Mouse (Mus musculus): ENCODE results near the gene Eif3d. TPM values are rescaled to one million over a fixed set of nuclear protein-coding genes. Genes with fewer than 3 reads are reported as not detected.

Eif3d gene
- total and polyA plus RNA-seq, 3 experiments = 65.1 to 632 (median 279) TPM

GRCm38 (mm10) chr15:77926921-77927320, 43.7 kb downstream of the Eif3d start:
- no peak for TF ChIP-seq GATA2 (IDR thresholded peaks at IDR 0.05; ENCODE audit: borderline replicate concordance, low read depth, low read length)
- TF ChIP-seq CTCF (IDR thresholded peaks at IDR 0.05; ENCODE audit: low read depth, low read length) = no peak
- TF ChIP-seq POLR2AphosphoS5 (IDR thresholded peaks at IDR 0.05; ENCODE audit: insufficient replicate concordance, low read depth, low read length) = no peak
- no peak for TF ChIP-seq TAL1 (conservative IDR thresholded peaks at IDR 0.05; ENCODE audit: low read depth, low read length)
- H3K36me3 ChIP-seq (replicated peaks) = peaks cover 57% of the 10 kb centered on the region
- no peak for DNase-seq (ENCODE audit: low spot score)
- H3K27me3 ChIP-seq (ENCODE audit: insufficient read depth, low read length) = no peaks in the 10 kb centered on the region
- H3K9me3 ChIP-seq (replicated peaks) = no peaks in the 10 kb centered on the region
- peak overlapping the region; percentile 95; the same call in 1 of the 2 replicates for H3K4me3 ChIP-seq (ENCODE audit: low read depth, low read length)
- H3K4me1 ChIP-seq (ENCODE audit: insufficient read depth, low read depth, low read length) = peaks cover 67% of the 10 kb centered on the region
- no peak for ATAC-seq (ENCODE audit: extremely low read depth, insufficient number of reproducible peaks, low FRiP score, poor library complexity, severe bottlenecking)

GRCm38 (mm10) chr15:77925195-77925594, 45.4 kb downstream of the Eif3d start:
- no peaks in the 10 kb centered on the region for H3K27me3 ChIP-seq (ENCODE audit: insufficient read depth, low read length)
- DNase-seq (ENCODE audit: low spot score) (no peak), ATAC-seq (ENCODE audit: extremely low read depth, insufficient number of reproducible peaks, low FRiP score, poor library complexity, severe bottlenecking) (no peak)
- TF ChIP-seq GATA1 (IDR thresholded peaks at IDR 0.05; ENCODE audit: borderline replicate concordance, low read length) (no peak), TAL1 (conservative IDR thresholded peaks at IDR 0.05; ENCODE audit: low read depth, low read length) (no peak), CTCF (IDR thresholded peaks at IDR 0.05; ENCODE audit: low read depth, low read length) (no peak)
- peaks cover 74% of the 10 kb centered on the region for H3K36me3 ChIP-seq (replicated peaks)
- H3K9me3 ChIP-seq (replicated peaks) = no peaks in the 10 kb centered on the region
- H3K4me3 ChIP-seq (ENCODE audit: low read depth, low read length) = no peak overlapping the region
- peaks cover 58% of the 10 kb centered on the region for H3K4me1 ChIP-seq (ENCODE audit: insufficient read depth, low read depth, low read length)

GRCm38 (mm10) chr15:77923267-77924035, 47.2 kb downstream of the Eif3d start:
- H3K4me3 ChIP-seq (ENCODE audit: low read depth, low read length) = no peak overlapping the region
- H3K9me3 ChIP-seq (replicated peaks) = no peaks in the 10 kb centered on the region
- TF ChIP-seq GATA2 (IDR thresholded peaks at IDR 0.05; ENCODE audit: borderline replicate concordance, low read depth, low read length) = no peak
- TF ChIP-seq CTCF (IDR thresholded peaks at IDR 0.05; ENCODE audit: low read depth, low read length) = 0 out of 2 replicates have a peak, but pooled peaks have one; percentile 10
- DNase-seq (ENCODE audit: low spot score) = no peak
- ATAC-seq (ENCODE audit: extremely low read depth, insufficient number of reproducible peaks, low FRiP score, poor library complexity, severe bottlenecking) = no peak
- H3K4me1 ChIP-seq (ENCODE audit: insufficient read depth, low read depth, low read length) = peaks cover 52% of the 10 kb centered on the region
- no peaks in the 10 kb centered on the region for H3K27me3 ChIP-seq (ENCODE audit: insufficient read depth, low read length)
- H3K36me3 ChIP-seq (replicated peaks) = peaks cover 91% of the 10 kb centered on the region

GRCm38 (mm10) chr15:77922710-77923109, 47.9 kb downstream of the Eif3d start:
- no peak for TF ChIP-seq TAL1 (conservative IDR thresholded peaks at IDR 0.05; ENCODE audit: low read depth, low read length)
- TF ChIP-seq GATA1 (IDR thresholded peaks at IDR 0.05; ENCODE audit: borderline replicate concordance, low read length) = no peak
- no peak for TF ChIP-seq POLR2AphosphoS5 (IDR thresholded peaks at IDR 0.05; ENCODE audit: insufficient replicate concordance, low read depth, low read length)
- TF ChIP-seq CTCF (IDR thresholded peaks at IDR 0.05; ENCODE audit: low read depth, low read length) = no peak
- no peak for TF ChIP-seq GATA2 (IDR thresholded peaks at IDR 0.05; ENCODE audit: borderline replicate concordance, low read depth, low read length)
- DNase-seq (ENCODE audit: low spot score) = no peak
- Histone ChIP-seq H3K27me3 (ENCODE audit: insufficient read depth, low read length) (no peaks in the 10 kb centered on the region), H3K9me3 (replicated peaks) (no peaks in the 10 kb centered on the region), H3K4me3 (ENCODE audit: low read depth, low read length) (no peak overlapping the region), H3K36me3 (replicated peaks) (peaks cover 97% of the 10 kb centered on the region), H3K4me1 (ENCODE audit: insufficient read depth, low read depth, low read length) (peaks cover 48% of the 10 kb centered on the region)
- ATAC-seq (ENCODE audit: extremely low read depth, insufficient number of reproducible peaks, low FRiP score, poor library complexity, severe bottlenecking) = no peak

- Histone ChIP-seq H3K36me3 (replicated peaks) (peaks cover 96% of the 10 kb centered on the region), H3K9me3 (replicated peaks) (no peaks in the 10 kb centered on the region), H3K27me3 (ENCODE audit: insufficient read depth, low read length) (no peaks in the 10 kb centered on the region), H3K4me3 (ENCODE audit: low read depth, low read length) (no peak overlapping the region), H3K4me1 (ENCODE audit: insufficient read depth, low read depth, low read length) (peaks cover 39% of the 10 kb centered on the region)
- ATAC-seq (ENCODE audit: extremely low read depth, insufficient number of reproducible peaks, low FRiP score, poor library complexity, severe bottlenecking) (no peak), DNase-seq (ENCODE audit: low spot score) (no peak)
- TF ChIP-seq CTCF (IDR thresholded peaks at IDR 0.05; ENCODE audit: low read depth, low read length) (no peak), GATA2 (IDR thresholded peaks at IDR 0.05; ENCODE audit: borderline replicate concordance, low read depth, low read length) (no peak), TAL1 (conservative IDR thresholded peaks at IDR 0.05; ENCODE audit: low read depth, low read length) (no peak), POLR2AphosphoS5 (IDR thresholded peaks at IDR 0.05; ENCODE audit: insufficient replicate concordance, low read depth, low read length) (no peak), GATA1 (IDR thresholded peaks at IDR 0.05; ENCODE audit: borderline replicate concordance, low read length) (no peak)
Observed at GRCm38 (mm10) chr15:77921636-77922035, 49.0 kb downstream of the Eif3d start.

- TF ChIP-seq GATA1 (IDR thresholded peaks at IDR 0.05; ENCODE audit: borderline replicate concordance, low read length) (no peak), CTCF (IDR thresholded peaks at IDR 0.05; ENCODE audit: low read depth, low read length) (peak; percentile 41; the same call in 1 of the 2 replicates)
- Histone ChIP-seq H3K4me3 (ENCODE audit: low read depth, low read length) (no peak overlapping the region), H3K27me3 (ENCODE audit: insufficient read depth, low read length) (no peaks in the 10 kb centered on the region), H3K9me3 (replicated peaks) (no peaks in the 10 kb centered on the region), H3K36me3 (replicated peaks) (peaks cover 96% of the 10 kb centered on the region), H3K4me1 (ENCODE audit: insufficient read depth, low read depth, low read length) (peaks cover 35% of the 10 kb centered on the region)
- DNase-seq (ENCODE audit: low spot score) (no peak), ATAC-seq (ENCODE audit: extremely low read depth, insufficient number of reproducible peaks, low FRiP score, poor library complexity, severe bottlenecking) (no peak)
Observed at GRCm38 (mm10) chr15:77920511-77921462, 49.8 kb downstream of the Eif3d start.
